Mouse (Mus musculus): ENCODE results near the gene Ttll1.

DNA sequence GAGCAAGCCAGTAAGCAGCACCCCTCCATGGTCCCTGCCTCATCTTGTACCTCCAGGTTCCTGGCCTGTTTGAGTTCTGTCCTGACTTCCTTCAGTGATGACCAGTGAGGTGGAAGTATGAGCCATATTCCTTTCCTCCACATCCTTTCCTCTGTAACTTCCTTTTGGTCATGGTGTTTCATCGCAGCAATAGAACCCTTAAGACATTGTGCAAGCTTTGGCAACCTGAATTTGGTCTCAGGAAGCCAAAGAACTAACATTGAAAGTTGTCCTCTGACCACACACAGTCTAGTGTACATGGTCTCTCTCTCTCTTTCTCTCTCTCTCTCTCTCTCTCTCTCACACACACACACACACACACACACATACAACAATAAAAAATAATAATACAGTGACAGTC, 37.4 kb downstream of the Ttll1 start:
- no peak for TF ChIP-seq CTCF (IDR thresholded peaks at IDR 0.05; ENCODE audit: control insufficient read depth, insufficient read depth, insufficient replicate concordance, low read depth, low read length)
- no peak for TF ChIP-seq POLR2A (IDR thresholded peaks at IDR 0.05; ENCODE audit: control insufficient read depth, low read depth, low read length)
